Mouse (Mus musculus): Measurements from ENCODE around the gene Trpc5. TPM values are rescaled to one million over a fixed set of nuclear protein-coding genes. Genes with fewer than 3 reads are reported as not detected.

The Trpc5 gene
- total RNA-seq (2021): not detected
- long read RNA-seq, experiment 1: 0 reads
- long read RNA-seq, experiment 2: 0 reads

GRCm38 (mm10) chrX:144688142-144688206 is at the start of gene Trpc5:
Trpc5 (minus strand) TSS chrX:144688180.
- DNase-seq (ENCODE audit: low spot score): no peak

- DNase-seq (ENCODE audit: low spot score): no peak
These were observed 28.4 kb upstream of the Trpc5 start for GRCm38 (mm10) chrX:144716330-144716729.

GRCm38 (mm10) chrX:144689859-144690181 is 1.8 kb upstream of the Trpc5 start:
- no peak for DNase-seq (ENCODE audit: low spot score)

GRCm38 (mm10) chrX:144689119-144689858 is 1.3 kb upstream of the Trpc5 start:
- DNase-seq (ENCODE audit: low spot score): no peak

GRCm38 (mm10) chrX:144688207-144689118 is 483 bp upstream of the Trpc5 start, which contains the start of gene Rtl4:
Rtl4 (plus strand) TSS chrX:144688907.
- no peak for DNase-seq (ENCODE audit: low spot score)

- DNase-seq (ENCODE audit: low spot score): no peak
These were observed 238 bp downstream of the Trpc5 start for GRCm38 (mm10) chrX:144687742-144688141.

- no peak for DNase-seq (ENCODE audit: low spot score)
These were observed 35.8 kb downstream of the Trpc5 start for GRCm38 (mm10) chrX:144652196-144652595.

- DNase-seq (ENCODE audit: low spot score): no peak
These were observed 42.6 kb downstream of the Trpc5 start for GRCm38 (mm10) chrX:144645394-144645793.

GRCm38 (mm10) chrX:144644756-144645155 is 43.2 kb downstream of the Trpc5 start:
- no peak for DNase-seq (ENCODE audit: low spot score)

- DNase-seq (ENCODE audit: low spot score): no peak
These were observed 75.2 kb downstream of the Trpc5 start for GRCm38 (mm10) chrX:144612753-144613152.

- no peak for DNase-seq (ENCODE audit: low spot score)
These were observed 151.5 kb downstream of the Trpc5 start for GRCm38 (mm10) chrX:144536431-144536830.

GRCm38 (mm10) chrX:144526042-144526441 is 161.9 kb downstream of the Trpc5 start:
- DNase-seq (ENCODE audit: low spot score): no peak

- no peak for DNase-seq (ENCODE audit: low spot score)
These were observed 164.7 kb downstream of the Trpc5 start for GRCm38 (mm10) chrX:144523239-144523638.

- DNase-seq (ENCODE audit: low spot score): no peak
These were observed 196.6 kb downstream of the Trpc5 start for GRCm38 (mm10) chrX:144491394-144491793.

- DNase-seq (ENCODE audit: low spot score): no peak
These were observed 223.6 kb downstream of the Trpc5 start for GRCm38 (mm10) chrX:144464416-144464815.

GRCm38 (mm10) chrX:144456281-144456680 is 231.7 kb downstream of the Trpc5 start, which contains the start of gene Trpc5os:
Trpc5os (plus strand) TSS chrX:144456581.
- no peak for DNase-seq (ENCODE audit: low spot score)

- DNase-seq (ENCODE audit: low spot score): no peak
These were observed 264.1 kb downstream of the Trpc5 start for GRCm38 (mm10) chrX:144423848-144424247.

- DNase-seq (ENCODE audit: low spot score): no peak
These were observed 266.9 kb downstream of the Trpc5 start for GRCm38 (mm10) chrX:144421091-144421490.

- DNase-seq (ENCODE audit: low spot score): no peak
These were observed 267.7 kb downstream of the Trpc5 start for GRCm38 (mm10) chrX:144420259-144420658.

GRCm38 (mm10) chrX:144408036-144408435 is 279.9 kb downstream of the Trpc5 start:
- no peak for DNase-seq (ENCODE audit: low spot score)

- peak; percentile 13 for DNase-seq (ENCODE audit: low spot score)
These were observed 284.5 kb downstream of the Trpc5 start for GRCm38 (mm10) chrX:144403526-144403925.

- no peak for DNase-seq (ENCODE audit: low spot score)
These were observed 313.8 kb downstream of the Trpc5 start for GRCm38 (mm10) chrX:144374196-144374595.

- no peak for DNase-seq (ENCODE audit: low spot score)
These were observed 349.6 kb downstream of the Trpc5 start for GRCm38 (mm10) chrX:144338355-144338754.

Measured in gastrocnemius, adult 18-20 months (tissue).